Mouse (Mus musculus) liver, adult 2 months (tissue): ENCODE measurements at regions not wholly inside any gene's neighbourhood (a gene's known extent, or its start where the extent isn't known, plus 50 kb on each side); places are given as distances from the start of the nearest gene placed in this dataset.
A peak's percentile ranks its signal among the peaks of the same experiment; 100 is the strongest.

Experiments used
- DNase-seq: peaks from one replicate; pipeline ENCODE4 v3.0.0-alpha.2; 2011; ENCODE audit warnings: low read depth, low spot score; ENCODE audit errors: extremely low read depth
- H3K27ac ChIP-seq: fragments of 200-500 bp; replicated peaks from 2 replicates; pipeline ENCODE4 v1.5.1; 2012; ENCODE audit warnings: low read depth, mild to moderate bottlenecking, control low read depth, inconsistent platforms, low read length; ENCODE audit not compliant: insufficient read depth
- H3K27me3 ChIP-seq: fragments of 200-500 bp; 2 replicates; pipeline ENCODE4 v1.6.1; 2012; ENCODE audit warnings: mild to moderate bottlenecking, moderate library complexity, low read length, inconsistent platforms; ENCODE audit not compliant: control insufficient read depth, insufficient read depth
- H3K36me3 ChIP-seq: fragments of 200-500 bp; 2 replicates; pipeline ENCODE4 v1.6.1; 2012; ENCODE audit warnings: low read length, inconsistent platforms; ENCODE audit not compliant: control insufficient read depth, insufficient read depth
- H3K4me1 ChIP-seq: fragments of 200-500 bp; 2 replicates; pipeline ENCODE4 v1.6.1; 2011; ENCODE audit warnings: low read length; ENCODE audit not compliant: control insufficient read depth, insufficient read depth
- H3K4me3 ChIP-seq: fragments of 200-500 bp; 2 replicates; pipeline ENCODE4 v1.5.1; 2011; ENCODE audit warnings: low read depth, mild to moderate bottlenecking, control low read depth, low read length, moderate library complexity; ENCODE audit not compliant: insufficient read depth
- H3K79me2 ChIP-seq: fragments of 200-500 bp; 2 replicates; pipeline ENCODE4 v1.6.1; 2012; ENCODE audit warnings: inconsistent platforms, mild to moderate bottlenecking, low read length, moderate library complexity; ENCODE audit not compliant: control insufficient read depth, insufficient read depth
- H3K9ac ChIP-seq: fragments of 200-500 bp; 2 replicates; pipeline ENCODE4 v1.6.1; 2012; ENCODE audit warnings: low read depth, mild to moderate bottlenecking, control low read depth, inconsistent platforms, low read length
- CTCF ChIP-seq: fragments of 200-500 bp; IDR thresholded peaks from 2 replicates; pipeline ENCODE4 v1.5.1; 2011; ENCODE audit warnings: low read depth, low read length, control low read depth
- POLR2A ChIP-seq: fragments of 200-500 bp; IDR thresholded peaks from 2 replicates; pipeline ENCODE4 v1.6.1; 2011; ENCODE audit warnings: low read length, control low read depth; ENCODE audit not compliant: insufficient read depth; ENCODE audit errors: extremely low read depth
- WGBS: fragments of 180-500 bp; shearing (Covaris S2); methylation state at CpG from one replicate; pipeline ENCODE4 v1.1.7; 2018; 5-methylcytosine and 5-hydroxymethylcytosine counted together

DNA sequence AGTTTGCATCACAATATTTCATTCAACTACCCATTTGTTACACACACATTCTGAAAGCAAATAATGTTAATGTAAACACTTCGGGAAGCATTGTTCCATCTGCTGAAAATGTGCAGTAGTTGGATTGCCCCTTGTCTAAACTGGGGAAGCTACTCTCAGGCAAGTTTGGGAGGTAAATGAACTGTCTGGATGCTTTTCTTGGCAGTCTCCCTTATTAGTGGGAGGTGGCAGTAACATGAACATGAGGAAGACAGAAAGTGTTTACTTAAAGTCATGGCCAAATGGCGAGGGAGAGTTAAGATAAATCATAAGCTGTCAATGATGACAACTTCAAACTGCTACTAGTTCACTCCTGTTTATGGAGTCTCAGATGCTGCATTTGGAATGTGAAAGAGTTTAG lies 332.0 kb downstream of the Osr1 start:
- H3K27me3 ChIP-seq = no peaks in the 10 kb centered on the region
- H3K36me3 ChIP-seq = no peaks in the 10 kb centered on the region
- no peaks in the 10 kb centered on the region for H3K4me1 ChIP-seq
- no peaks in the 10 kb centered on the region for H3K79me2 ChIP-seq
- H3K4me3 ChIP-seq = no peak overlapping the region
- H3K27ac ChIP-seq = no peak overlapping the region
- DNase-seq = peak; percentile 3
- no peak overlapping the region for H3K9ac ChIP-seq
- WGBS = 65% methylated on average over 2 of the region's 2 CpGs
- TF ChIP-seq POLR2A = no peak
- no peak for TF ChIP-seq CTCF

DNA sequence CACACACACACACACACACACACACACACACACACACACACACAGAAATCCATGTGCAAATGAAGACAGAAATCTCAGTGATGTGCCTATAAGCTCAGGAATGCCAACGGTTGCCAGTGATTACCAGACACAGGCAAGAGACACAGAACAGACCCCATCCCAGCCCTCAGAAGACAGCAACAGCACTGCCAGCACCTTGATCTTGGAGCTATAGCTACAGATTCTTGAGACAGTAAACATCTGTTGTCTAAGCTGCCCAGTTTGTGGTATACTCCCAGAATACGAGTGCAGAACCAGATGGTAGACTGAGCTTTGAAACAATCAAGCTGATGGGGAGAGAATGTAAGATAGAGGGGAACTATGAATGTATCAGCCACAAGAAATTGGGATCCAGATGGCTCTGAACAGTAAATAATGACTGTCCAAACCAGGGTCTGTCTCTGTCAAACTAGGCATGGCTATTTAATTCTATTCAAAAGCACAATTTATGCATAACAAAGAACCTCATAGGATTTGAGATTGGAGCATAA lies 333.9 kb downstream of the Osr1 start:
- 70% methylated on average over 2 of the region's 2 CpGs for WGBS
- no peak overlapping the region for H3K4me3 ChIP-seq
- no peaks in the 10 kb centered on the region for H3K79me2 ChIP-seq
- DNase-seq = no peak
- H3K4me1 ChIP-seq = no peaks in the 10 kb centered on the region
- no peak overlapping the region for H3K27ac ChIP-seq
- H3K36me3 ChIP-seq = no peaks in the 10 kb centered on the region
- no peak overlapping the region for H3K9ac ChIP-seq
- no peaks in the 10 kb centered on the region for H3K27me3 ChIP-seq
- TF ChIP-seq CTCF (no peak), POLR2A (no peak)

DNA sequence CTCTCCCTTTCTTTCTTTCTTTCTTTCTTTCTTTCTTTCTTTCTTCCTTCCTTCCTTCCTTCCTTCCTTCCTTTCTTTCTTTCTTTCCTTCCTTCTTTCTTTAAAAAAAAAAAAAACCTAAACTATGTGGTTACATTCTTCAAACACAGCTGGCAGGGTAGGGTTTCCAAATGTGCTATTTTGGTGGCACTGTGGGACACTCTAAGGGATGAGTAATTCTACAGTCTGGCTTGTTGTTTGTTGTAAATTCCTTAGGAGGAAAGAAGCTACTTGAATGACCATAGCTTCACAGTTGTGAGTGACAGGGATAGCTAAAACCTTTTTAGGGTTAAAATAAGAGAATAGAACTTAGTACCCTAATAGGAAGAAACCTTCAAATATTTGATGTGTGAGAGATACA lies 342.4 kb downstream of the Osr1 start:
- H3K79me2 ChIP-seq = no peaks in the 10 kb centered on the region
- no peak for TF ChIP-seq POLR2A
- TF ChIP-seq CTCF = no peak
- H3K27me3 ChIP-seq = no peaks in the 10 kb centered on the region; the same call in 1 of the 2 replicates
- DNase-seq = no peak
- H3K4me1 ChIP-seq = no peaks in the 10 kb centered on the region
- no peak overlapping the region for H3K9ac ChIP-seq
- no peak overlapping the region for H3K4me3 ChIP-seq
- H3K27ac ChIP-seq = no peak overlapping the region
- H3K36me3 ChIP-seq = no peaks in the 10 kb centered on the region

DNA sequence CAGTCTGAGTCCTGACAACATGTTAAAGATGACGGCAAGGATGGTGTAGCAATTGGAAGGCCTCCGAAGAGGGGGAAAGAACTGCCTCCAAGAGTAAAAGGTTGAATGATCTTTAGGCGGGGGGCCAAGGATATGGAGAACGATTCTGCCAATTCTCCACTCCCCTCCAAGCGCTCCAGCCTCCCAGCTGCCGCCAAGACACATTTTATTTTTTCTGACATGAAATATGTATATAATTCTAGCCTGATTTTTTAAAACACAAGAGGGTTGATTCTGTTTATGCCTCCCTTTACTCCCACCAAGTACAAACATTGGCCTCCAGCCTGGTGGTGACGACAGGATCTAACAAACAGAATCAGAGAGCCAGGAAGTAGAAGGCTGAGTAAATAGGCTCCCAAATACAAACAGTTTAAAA lies 345.8 kb downstream of the Osr1 start:
- WGBS = 53% methylated on average over 7 of the region's 7 CpGs
- peaks cover 2% of the 10 kb centered on the region for H3K27me3 ChIP-seq
- no peaks in the 10 kb centered on the region for H3K36me3 ChIP-seq
- H3K79me2 ChIP-seq = no peaks in the 10 kb centered on the region
- TF ChIP-seq CTCF (no peak), POLR2A (no peak)
- H3K9ac ChIP-seq = no peak overlapping the region
- DNase-seq = no peak
- no peak overlapping the region for H3K4me3 ChIP-seq
- H3K4me1 ChIP-seq = no peaks in the 10 kb centered on the region
- H3K27ac ChIP-seq = no peak overlapping the region

DNA sequence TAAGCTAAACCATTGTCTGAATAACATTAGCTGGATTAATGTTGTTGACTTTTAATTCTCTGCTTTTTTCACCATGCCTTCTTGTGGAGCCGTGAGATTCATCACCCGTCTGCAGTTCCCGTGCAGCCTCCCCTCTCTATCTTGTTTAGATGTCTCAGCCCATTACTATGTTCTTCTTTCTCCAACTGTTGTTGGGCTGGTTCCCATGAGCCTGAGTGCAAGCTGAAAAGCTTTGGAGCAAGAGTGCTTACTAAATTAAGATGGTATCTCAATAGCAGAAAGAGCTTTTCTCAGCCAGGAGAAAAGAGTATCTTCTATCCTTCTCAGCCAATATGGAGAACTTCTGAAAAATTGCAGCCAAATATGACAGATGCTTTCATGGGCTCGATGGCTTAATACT lies 348.1 kb downstream of the Osr1 start:
- Histone ChIP-seq H3K4me3 (no peak overlapping the region), H3K4me1 (no peaks in the 10 kb centered on the region), H3K27me3 (peaks cover 2% of the 10 kb centered on the region), H3K9ac (no peak overlapping the region), H3K79me2 (no peaks in the 10 kb centered on the region), H3K27ac (no peak overlapping the region), H3K36me3 (no peaks in the 10 kb centered on the region)
- 81% methylated on average over 4 of the region's 4 CpGs for WGBS
- no peak for DNase-seq
- no peak for TF ChIP-seq POLR2A
- TF ChIP-seq CTCF = no peak

DNA sequence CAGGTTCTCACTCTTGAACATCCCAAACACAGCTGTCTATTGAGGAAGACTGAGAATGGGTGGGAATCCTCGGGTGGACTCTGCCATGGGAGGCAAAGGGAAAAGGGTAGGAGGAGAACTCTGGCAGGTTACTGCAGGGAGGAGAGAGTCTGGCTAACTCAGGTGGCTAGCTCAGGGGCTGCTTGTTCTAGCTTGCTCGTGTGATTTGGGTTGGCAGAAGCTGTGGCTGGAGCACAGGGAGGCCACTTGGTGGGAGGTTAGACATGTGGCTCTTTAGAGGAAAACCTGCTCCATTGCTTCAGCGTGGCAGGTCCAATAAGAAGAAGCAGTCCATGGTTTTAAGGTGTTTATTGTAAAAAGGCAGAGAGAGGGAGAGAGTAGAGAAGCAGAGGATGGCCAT lies 349.1 kb downstream of the Osr1 start:
- TF ChIP-seq CTCF = no peak
- no peak for TF ChIP-seq POLR2A
- no peak overlapping the region for H3K9ac ChIP-seq
- H3K36me3 ChIP-seq = no peaks in the 10 kb centered on the region
- no peaks in the 10 kb centered on the region for H3K4me1 ChIP-seq
- no peak overlapping the region for H3K4me3 ChIP-seq
- no peak overlapping the region for H3K27ac ChIP-seq
- no peaks in the 10 kb centered on the region for H3K79me2 ChIP-seq
- peaks cover 2% of the 10 kb centered on the region for H3K27me3 ChIP-seq
- no peak for DNase-seq
- WGBS = 55% methylated on average over 3 of the region's 3 CpGs
